Mouse (Mus musculus) inflammation-experienced regulatory T-cells (primary cell): ENCODE measurements around the gene Tnip2. TPM values are rescaled to one million over a fixed set of nuclear protein-coding genes. Genes with fewer than 3 reads are reported as not detected.

Source experiments
- polyA plus RNA-seq, 2 experiments: library from polyadenylated mRNA; unstranded; fragments of 100-300 nt; shearing (Covaris generic); gene quantifications; one replicate each; pipeline ENCODE4 v1.2.1; 2017

Gene Tnip2
- 10 to 100 TPM; 37.4 to 43.7 TPM for polyA plus RNA-seq

GRCm38 (mm10) chr5:34513466-34514217, at the start of gene Tnip2:
Gene Tnip2 (minus strand): TSS chr5:34513991.

GRCm38 (mm10) chr5:34525663-34526476, 12.1 kb upstream of the Tnip2 start, which contains the start of gene Sh3bp2:
Gene Sh3bp2 (plus strand): TSS chr5:34525838.

Other genes with a start within 250 kb of the Tnip2 start
- gene Zfyve28, start 225.5 kb downstream of the Tnip2 start, polyA plus RNA-seq, result 1 to 10 TPM; 2.4 to 2.9 TPM
- gene Cfap99, start 225.4 kb downstream of the Tnip2 start, polyA plus RNA-seq, result under 1 TPM in 1 of 2 experiments, not detected in 1; 0.31 TPM
- 100 to 1,000 TPM; 139 to 179 TPM for gene Rnf4, start 177.7 kb downstream of the Tnip2 start, polyA plus RNA-seq
- gene Fam193a, start 144.1 kb downstream of the Tnip2 start, polyA plus RNA-seq, result 10 to 100 TPM; 15.3 to 19.3 TPM
- gene Sh3bp2, start 11.8 kb upstream of the Tnip2 start, polyA plus RNA-seq, result 10 to 100 TPM; 10.0 to 12.0 TPM
- gene Add1, start 59.7 kb upstream of the Tnip2 start, polyA plus RNA-seq, result 100 to 1,000 TPM; 219 to 282 TPM
- 10 to 100 TPM; 70.8 to 95.4 TPM for gene Mfsd10, start 123.2 kb upstream of the Tnip2 start, polyA plus RNA-seq
- 10 to 100 TPM; 44.3 to 49.8 TPM for gene Nop14, start 146.2 kb upstream of the Tnip2 start, polyA plus RNA-seq
- 10 to 100 TPM in 1 of 2 experiments, 1 to 10 TPM in 1; 8.9 to 11.0 TPM for gene Grk4, start 146.4 kb upstream of the Tnip2 start, polyA plus RNA-seq
- 10 to 100 TPM; 19.1 to 23.2 TPM for gene Htt, start 247.7 kb upstream of the Tnip2 start, polyA plus RNA-seq